Mouse (Mus musculus) gastrocnemius, postnatal 10 days (tissue): ENCODE measurements around the gene Gcm2. TPM values are rescaled to one million over a fixed set of nuclear protein-coding genes. Genes with fewer than 3 reads are reported as not detected.

Experiments used
- DNase-seq: peaks from one replicate; pipeline ENCODE4 v3.0.0; 2021; ENCODE audit warnings: mixed read lengths
- long read RNA-seq, 2 experiments: library from polyadenylated mRNA; stranded (forward); transcript quantifications; one replicate each; pipeline ENCODE4 v2.0.0; 2021
- total RNA-seq, 2 experiments: library from RNA; stranded (reverse); gene quantifications; 2 replicates each; pipeline ENCODE4 v1.2.3; 2021

The Gcm2 gene
- not detected for total RNA-seq
- long read RNA-seq, experiment 1: 0 reads
- long read RNA-seq, experiment 2: 0 reads

- no peak for DNase-seq
Measured at GRCm38 (mm10) chr13:41110935-41111334, at the start of gene Gcm2. TSS of gene Gcm2 (minus strand) at chr13:41111035.

GRCm38 (mm10) chr13:41158426-41158825 lies 47.6 kb upstream of the Gcm2 start:
- DNase-seq: no peak

GRCm38 (mm10) chr13:41153146-41153545 lies 42.3 kb upstream of the Gcm2 start:
- DNase-seq: no peak

- DNase-seq: peak; percentile 68
Measured at GRCm38 (mm10) chr13:41146271-41146670, 35.4 kb upstream of the Gcm2 start.

- no peak for DNase-seq
Measured at GRCm38 (mm10) chr13:41145433-41145970, 34.7 kb upstream of the Gcm2 start.

- peak; percentile 68 for DNase-seq
Measured at GRCm38 (mm10) chr13:41134901-41135300, 24.1 kb upstream of the Gcm2 start.

GRCm38 (mm10) chr13:41129061-41129460 lies 18.2 kb upstream of the Gcm2 start:
- DNase-seq: no peak

GRCm38 (mm10) chr13:41128326-41128725 lies 17.5 kb upstream of the Gcm2 start:
- DNase-seq: no peak

GRCm38 (mm10) chr13:41123666-41124225 lies 12.9 kb upstream of the Gcm2 start:
- DNase-seq: no peak

- no peak for DNase-seq
Measured at GRCm38 (mm10) chr13:41119152-41119945, 8.5 kb upstream of the Gcm2 start.

- DNase-seq: no peak
Measured at GRCm38 (mm10) chr13:41113940-41114339, 3.1 kb upstream of the Gcm2 start, which contains the start of gene Sycp2l. TSS of gene Sycp2l (plus strand) at chr13:41114307.

- no peak for DNase-seq
Measured at GRCm38 (mm10) chr13:41105541-41105940, 5.3 kb downstream of the Gcm2 start.

GRCm38 (mm10) chr13:41103841-41104525 lies 6.9 kb downstream of the Gcm2 start:
- no peak for DNase-seq

- DNase-seq: no peak
Measured at GRCm38 (mm10) chr13:41100031-41100430, 10.8 kb downstream of the Gcm2 start.

- no peak for DNase-seq
Measured at GRCm38 (mm10) chr13:41098325-41098724, 12.5 kb downstream of the Gcm2 start.

- no peak for DNase-seq
Measured at GRCm38 (mm10) chr13:41097324-41098058, 13.3 kb downstream of the Gcm2 start.

GRCm38 (mm10) chr13:41094160-41094559 lies 16.7 kb downstream of the Gcm2 start:
- no peak for DNase-seq

GRCm38 (mm10) chr13:41091271-41091670 lies 19.6 kb downstream of the Gcm2 start:
- DNase-seq: no peak

- no peak for DNase-seq
Measured at GRCm38 (mm10) chr13:41088746-41089145, 22.1 kb downstream of the Gcm2 start.

- no peak for DNase-seq
Measured at GRCm38 (mm10) chr13:41085140-41085539, 25.7 kb downstream of the Gcm2 start.

- DNase-seq: no peak
Measured at GRCm38 (mm10) chr13:41084521-41084920, 26.3 kb downstream of the Gcm2 start.

- no peak for DNase-seq
Measured at GRCm38 (mm10) chr13:41080700-41081099, 30.1 kb downstream of the Gcm2 start.
